Mouse (Mus musculus) cortical plate, adult 2 months (tissue): Measurements from ENCODE around the gene Bend5.

Source experiments
- CTCF ChIP-seq: fragments of 200-500 bp; IDR thresholded peaks from 2 replicates; pipeline ENCODE4 v1.5.1; 2011; ENCODE audit warnings: mild to moderate bottlenecking, control low read depth, low read length; ENCODE audit not compliant: insufficient read depth; ENCODE audit errors: extremely low read depth
- POLR2A ChIP-seq: fragments of 200-500 bp; IDR thresholded peaks from 2 replicates; pipeline ENCODE4 v1.6.1; 2011; ENCODE audit warnings: mild to moderate bottlenecking, low read length, control low read depth; ENCODE audit not compliant: insufficient read depth; ENCODE audit errors: extremely low read depth

DNA sequence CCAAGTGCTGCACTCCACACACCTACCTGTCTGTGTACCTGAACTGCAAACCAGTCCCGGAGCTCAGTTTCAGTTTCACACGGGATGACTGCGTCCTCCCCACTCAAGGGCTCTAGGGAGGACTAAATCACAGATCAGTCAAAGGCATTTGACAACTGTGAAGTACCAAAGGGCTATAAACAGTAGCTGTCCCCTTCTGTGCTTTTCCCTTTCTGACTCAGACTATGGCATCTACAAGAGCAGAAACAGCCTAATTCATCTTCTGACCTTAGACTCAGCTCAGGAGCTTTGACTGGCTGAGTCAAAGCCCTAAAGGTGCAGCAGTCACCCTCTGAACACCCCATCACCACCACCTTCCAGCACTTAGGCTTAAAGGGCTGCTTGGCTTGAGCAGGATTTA is 56.9 kb downstream of the Bend5 start:
- TF ChIP-seq CTCF (no peak), POLR2A (no peak)
